Mouse (Mus musculus) CH12.LX (cell line): ENCODE data around the gene Hdac1. TPM values are rescaled to one million over a fixed set of nuclear protein-coding genes. Genes with fewer than 3 reads are reported as not detected.

Source experiments
- DNase-seq: peaks from one replicate; pipeline ENCODE4 v3.0.0-alpha.2; 2013; ENCODE audit errors: extremely low read depth
- H3K27ac ChIP-seq: 2 replicates; pipeline ENCODE4 v1.5.1; 2012; ENCODE audit warnings: low read depth, mild to moderate bottlenecking, control low read depth, moderate library complexity; ENCODE audit not compliant: insufficient read depth
- H3K27me3 ChIP-seq: replicated peaks from 2 replicates; pipeline ENCODE3; 2012; ENCODE audit warnings: inconsistent platforms
- H3K36me3 ChIP-seq, 2 experiments: replicated peaks in 1 of 2; 2 replicates each; pipeline versions ENCODE3 to v1.6.1; 2012; ENCODE audit warnings: inconsistent platforms in 1 of 2, low read length in 1 of 2, mild to moderate bottlenecking in 1 of 2, mixed read lengths in 1 of 2, moderate library complexity in 1 of 2; ENCODE audit not compliant: control insufficient read depth in 1 of 2, insufficient read depth in 1 of 2
- H3K4me1 ChIP-seq, 2 experiments: 2 replicates each; pipeline ENCODE4 v1.6.1; 2012; ENCODE audit warnings: inconsistent platforms in 1 of 2, moderate library complexity in 1 of 2; ENCODE audit not compliant: insufficient read depth in 2 of 2, control insufficient read depth in 1 of 2
- H3K4me2 ChIP-seq: 2 replicates; pipeline ENCODE4 v1.6.1; 2012; ENCODE audit warnings: low read depth, mild to moderate bottlenecking, control low read depth; ENCODE audit not compliant: poor library complexity, insufficient read depth, severe bottlenecking
- H3K4me3 ChIP-seq, 3 experiments: fragments of 150-350 bp in 1 of 3; sonication (generic) in 1 of 3; replicated peaks in 1 of 3; 2 replicates each; pipeline versions ENCODE3 to v1.5.1; 2011 to 2012; ENCODE audit warnings: low read depth in 2 of 3, low read length in 2 of 3, mild to moderate bottlenecking in 2 of 3, moderate library complexity in 2 of 3, control low read depth in 1 of 3, improper control_type of control experiment in 1 of 3, inconsistent platforms in 1 of 3, mixed read lengths in 1 of 3; ENCODE audit not compliant: poor library complexity in 1 of 3
- H3K79me2 ChIP-seq: replicated peaks from 2 replicates; pipeline ENCODE4 v1.6.1; 2012; ENCODE audit warnings: mild to moderate bottlenecking, moderate library complexity; ENCODE audit not compliant: control insufficient read depth, poor library complexity, insufficient read depth, severe bottlenecking; ENCODE audit errors: extremely low read depth
- H3K9ac ChIP-seq: 2 replicates; pipeline ENCODE4 v1.6.1; 2012; ENCODE audit warnings: low read depth, mild to moderate bottlenecking, control low read depth, moderate library complexity; ENCODE audit not compliant: insufficient read depth
- H3K9me3 ChIP-seq: replicated peaks from 2 replicates; pipeline ENCODE3; 2012; ENCODE audit warnings: low read length, inconsistent platforms, mixed read lengths
- BHLHE40 ChIP-seq: IDR thresholded peaks from 2 replicates; pipeline ENCODE4 v1.6.1; 2011; ENCODE audit warnings: mild to moderate bottlenecking, low read depth, low read length, improper control_type of control experiment
- CHD1 ChIP-seq: IDR thresholded peaks from 2 replicates; pipeline ENCODE4 v1.6.1; 2012; ENCODE audit warnings: low read depth, low read length, improper control_type of control experiment, inconsistent platforms
- CHD2 ChIP-seq: IDR thresholded peaks from 2 replicates; pipeline ENCODE4 v1.6.1; 2011; ENCODE audit warnings: low read length, improper control_type of control experiment
- CTCF ChIP-seq, 2 experiments: IDR thresholded peaks in 1 of 2; conservative IDR thresholded peaks in 1 of 2; 2 replicates each; pipeline ENCODE4 v1.5.1; 2011 to 2012; ENCODE audit warnings: low read depth in 2 of 2, low read length in 2 of 2, improper control_type of control experiment in 1 of 2, inconsistent platforms in 1 of 2, mild to moderate bottlenecking in 1 of 2, moderate library complexity in 1 of 2
- E2F4 ChIP-seq: IDR thresholded peaks from 2 replicates; pipeline ENCODE4 v1.6.1; 2011; ENCODE audit warnings: low read depth, low read length, improper control_type of control experiment; ENCODE audit not compliant: insufficient replicate concordance
- ELF1 ChIP-seq: IDR thresholded peaks from 2 replicates; pipeline ENCODE4 v1.6.1; 2014; ENCODE audit warnings: low read depth, mild to moderate bottlenecking, inconsistent platforms, low read length, improper control_type of control experiment
- EP300 ChIP-seq: IDR thresholded peaks from 2 replicates; pipeline ENCODE4 v1.6.1; 2011; ENCODE audit warnings: low read length, improper control_type of control experiment
- ETS1 ChIP-seq: conservative IDR thresholded peaks from 2 replicates; pipeline ENCODE4 v1.6.1; 2012; ENCODE audit warnings: low read depth, mild to moderate bottlenecking, inconsistent platforms, low read length, improper control_type of control experiment, moderate library complexity
- GABPA ChIP-seq: IDR thresholded peaks from 2 replicates; pipeline ENCODE4 v1.6.1; 2012; ENCODE audit warnings: low read depth, low read length, improper control_type of control experiment, inconsistent platforms; ENCODE audit not compliant: insufficient replicate concordance
- HCFC1 ChIP-seq: IDR thresholded peaks from 2 replicates; pipeline ENCODE4 v1.6.1; 2012; ENCODE audit warnings: low read depth, mild to moderate bottlenecking, inconsistent platforms, low read length, improper control_type of control experiment
- IRF4 ChIP-seq: IDR thresholded peaks from 2 replicates; pipeline ENCODE4 v1.6.1; 2014; ENCODE audit warnings: low read depth, mild to moderate bottlenecking, inconsistent platforms, low read length, improper control_type of control experiment
- JUN ChIP-seq: IDR thresholded peaks from 2 replicates; pipeline ENCODE4 v1.6.1; 2011; ENCODE audit warnings: low read depth, mild to moderate bottlenecking, low read length, improper control_type of control experiment, moderate library complexity; ENCODE audit not compliant: insufficient read depth
- JUND ChIP-seq: conservative IDR thresholded peaks from 2 replicates; pipeline ENCODE4 v1.6.1; 2011; ENCODE audit warnings: low read depth, low read length, improper control_type of control experiment
- KAT2A ChIP-seq: IDR thresholded peaks from 2 replicates; pipeline ENCODE4 v1.6.1; 2012; ENCODE audit warnings: low read length, improper control_type of control experiment, inconsistent platforms; ENCODE audit not compliant: insufficient replicate concordance
- MAFK ChIP-seq: IDR thresholded peaks from 2 replicates; pipeline ENCODE4 v1.6.1; 2011; ENCODE audit warnings: low read length, improper control_type of control experiment; ENCODE audit not compliant: insufficient replicate concordance
- MAX ChIP-seq: IDR thresholded peaks from 2 replicates; pipeline ENCODE4 v1.6.1; 2011; ENCODE audit warnings: low read length, improper control_type of control experiment
- MAZ ChIP-seq: IDR thresholded peaks from 2 replicates; pipeline ENCODE4 v1.6.1; 2012; ENCODE audit warnings: low read depth, mild to moderate bottlenecking, inconsistent platforms, low read length, improper control_type of control experiment, moderate library complexity
- MEF2A ChIP-seq: IDR thresholded peaks from 2 replicates; pipeline ENCODE4 v1.6.1; 2014; ENCODE audit warnings: low read depth, mild to moderate bottlenecking, inconsistent platforms, low read length, improper control_type of control experiment, borderline replicate concordance
- MXI1 ChIP-seq: IDR thresholded peaks from 2 replicates; pipeline ENCODE4 v1.6.1; 2011; ENCODE audit warnings: mild to moderate bottlenecking, low read depth, low read length, improper control_type of control experiment
- MYC ChIP-seq: IDR thresholded peaks from 2 replicates; pipeline ENCODE4 v1.6.1; 2011; ENCODE audit warnings: low read depth, mild to moderate bottlenecking, improper control_type of control experiment, low read length
- NELFE ChIP-seq: IDR thresholded peaks from 2 replicates; pipeline ENCODE4 v1.6.1; 2011; ENCODE audit warnings: low read depth, low read length, improper control_type of control experiment
- NRF1 ChIP-seq: IDR thresholded peaks from 2 replicates; pipeline ENCODE4 v1.6.1; 2014; ENCODE audit warnings: low read depth, mild to moderate bottlenecking, inconsistent platforms, low read length, improper control_type of control experiment, moderate library complexity
- PAX5 ChIP-seq: IDR thresholded peaks from 2 replicates; pipeline ENCODE4 v1.6.1; 2012; ENCODE audit warnings: low read length, inconsistent platforms, mixed read lengths
- POLR2A ChIP-seq: IDR thresholded peaks from 2 replicates; pipeline ENCODE4 v1.6.1; 2011; ENCODE audit warnings: low read depth, mild to moderate bottlenecking, improper control_type of control experiment, low read length
- POLR2AphosphoS2 ChIP-seq: IDR thresholded peaks from 2 replicates; pipeline ENCODE4 v1.6.1; 2011; ENCODE audit warnings: low read depth, low read length, improper control_type of control experiment
- RAD21 ChIP-seq: IDR thresholded peaks from 2 replicates; pipeline ENCODE4 v1.6.1; 2011; ENCODE audit warnings: low read depth, mild to moderate bottlenecking, low read length, improper control_type of control experiment, moderate library complexity
- RCOR1 ChIP-seq: conservative IDR thresholded peaks from 2 replicates; pipeline ENCODE4 v1.6.1; 2012; ENCODE audit warnings: low read depth, mild to moderate bottlenecking, inconsistent platforms, low read length, improper control_type of control experiment
- SIN3A ChIP-seq: IDR thresholded peaks from 2 replicates; pipeline ENCODE4 v1.6.1; 2012; ENCODE audit warnings: low read length, improper control_type of control experiment, inconsistent platforms
- SMC3 ChIP-seq: IDR thresholded peaks from 2 replicates; pipeline ENCODE4 v1.6.1; 2011; ENCODE audit warnings: low read depth, low read length, improper control_type of control experiment
- TBP ChIP-seq: conservative IDR thresholded peaks from 2 replicates; pipeline ENCODE4 v1.6.1; 2011; ENCODE audit warnings: low read depth, low read length, improper control_type of control experiment
- TCF12 ChIP-seq: IDR thresholded peaks from 2 replicates; pipeline ENCODE4 v1.6.1; 2014; ENCODE audit warnings: low read depth, mild to moderate bottlenecking, inconsistent platforms, low read length, improper control_type of control experiment
- UBTF ChIP-seq: IDR thresholded peaks from 2 replicates; pipeline ENCODE4 v1.6.1; 2012; ENCODE audit warnings: low read depth, mild to moderate bottlenecking, inconsistent platforms, low read length, improper control_type of control experiment, moderate library complexity
- USF1 ChIP-seq: IDR thresholded peaks from 2 replicates; pipeline ENCODE4 v1.6.1; 2014; ENCODE audit warnings: low read depth, mild to moderate bottlenecking, inconsistent platforms, low read length, improper control_type of control experiment
- USF2 ChIP-seq: conservative IDR thresholded peaks from 2 replicates; pipeline ENCODE4 v1.6.1; 2011; ENCODE audit warnings: low read depth, low read length, improper control_type of control experiment
- ZC3H11A ChIP-seq: IDR thresholded peaks from 2 replicates; pipeline ENCODE4 v1.6.1; 2012; ENCODE audit warnings: low read depth, mild to moderate bottlenecking, inconsistent platforms, low read length, improper control_type of control experiment
- ZKSCAN1 ChIP-seq: IDR thresholded peaks from 2 replicates; pipeline ENCODE4 v1.6.1; 2012; ENCODE audit warnings: low read depth, inconsistent platforms, low read length, improper control_type of control experiment, borderline replicate concordance
- ZMIZ1 ChIP-seq: IDR thresholded peaks from 2 replicates; pipeline ENCODE4 v1.6.1; 2012; ENCODE audit warnings: low read depth, mild to moderate bottlenecking, inconsistent platforms, low read length, improper control_type of control experiment
- ZNF384 ChIP-seq: IDR thresholded peaks from 2 replicates; pipeline ENCODE4 v1.6.1; 2012; ENCODE audit warnings: low read depth, low read length, improper control_type of control experiment, inconsistent platforms
- dilution Hi-C: fragments of 300-500 bp; cut with MboI; formaldehyde crosslinking; loops from 2 replicates; pipeline ENCODE4 v1.14.3; 2020; ENCODE audit warnings: low sequenced_read_pairs; ENCODE audit not compliant: extremely low pct_unique_long_range_greater_than_20kb, extremely low pct_ligation_motif_present
- in situ Hi-C: fragments of 300-500 bp; cut with MboI; formaldehyde crosslinking; loops from 3 replicates; pipeline ENCODE4 v1.14.3; 2019; ENCODE audit warnings: low sequenced_read_pairs, low pct_ligation_motif_present, low pct_unique_long_range_greater_than_20kb, mixed read lengths
- polyA plus RNA-seq: library from polyadenylated mRNA; unstranded; fragments of >175 nt; gene quantifications from 2 replicates; pipeline ENCODE4 v1.2.1, GENCODE M21; 2012; ENCODE audit warnings: low read depth; ENCODE audit not compliant: insufficient read length
- total RNA-seq, 2 experiments: library from RNA; depleted of rRNA; stranded (reverse); fragments of 300-350 nt in 1 of 2; fragments of >200 nt in 1 of 2; gene quantifications; 2 replicates each; pipeline ENCODE4 v1.2.3; 2012 to 2014

Hdac1 gene
- total and polyA plus RNA-seq, 3 experiments, result 71.7 to 231 (median 106) TPM

GRCm38 (mm10) chr4:129584884-129585608 is 42.5 kb upstream of the Hdac1 start:
- peak overlapping the region; percentile 75 for H3K4me2 ChIP-seq
- peaks cover under 1 to 25% of the 10 kb centered on the region in 2 experiments for H3K36me3 ChIP-seq
- peak overlapping the region; percentile 51 to 69 (median 60) for H3K4me3 ChIP-seq
- peak overlapping the region; percentile 92 for H3K27ac ChIP-seq
- TF ChIP-seq SIN3A, result peak; percentile 41
- no peak for TF ChIP-seq ZC3H11A
- no peak for TF ChIP-seq BHLHE40
- peak; percentile 90 for TF ChIP-seq MYC
- TF ChIP-seq NRF1, result 0 out of 2 replicates have a peak, but pooled peaks have one; percentile 8
- no peak for TF ChIP-seq ZKSCAN1
- TF ChIP-seq MAZ, result no peak; the same call in 1 of the 2 replicates
- TF ChIP-seq HCFC1, result no peak
- TF ChIP-seq TBP, result peak; percentile 59
- no peak for TF ChIP-seq ZNF384
- TF ChIP-seq UBTF, result no peak; the same call in 1 of the 2 replicates
- no peak; the same call in 1 of the 2 replicates for TF ChIP-seq ETS1
- no peak for TF ChIP-seq USF2
- TF ChIP-seq MAFK, result no peak
- peak; percentile 59 for TF ChIP-seq SMC3
- TF ChIP-seq ZMIZ1, result no peak
- TF ChIP-seq ELF1, result peak; percentile 54
- no peak for TF ChIP-seq KAT2A
- TF ChIP-seq CHD2, result peak; percentile 86
- peak; percentile 46 for TF ChIP-seq TCF12
- TF ChIP-seq PAX5, result no peak
- TF ChIP-seq MAX, result peak; percentile 58; the same call in 1 of the 2 replicates
- TF ChIP-seq USF1, result no peak
- peak; percentile 70 for TF ChIP-seq RAD21
- no peak for TF ChIP-seq JUND
- TF ChIP-seq CHD1, result no peak
- TF ChIP-seq RCOR1, result no peak
- TF ChIP-seq MEF2A, result no peak
- no peak for TF ChIP-seq GABPA
- TF ChIP-seq E2F4, result no peak
- peak; percentile 86 for TF ChIP-seq MXI1
- TF ChIP-seq POLR2AphosphoS2, result no peak
- peak; percentile 34 to 89 for TF ChIP-seq CTCF (conservative IDR thresholded peaks at IDR 0.05 in 1 of 2, IDR thresholded peaks at IDR 0.05 in 1 of 2; ENCODE audit: low read depth in 2 of 2, low read length in 2 of 2)
- peak; percentile 52 for TF ChIP-seq POLR2A
- TF ChIP-seq JUN, result no peak
- no peak; the same call in 1 of the 2 replicates for TF ChIP-seq NELFE
- TF ChIP-seq IRF4, result no peak; the same call in 1 of the 2 replicates
- no peak for TF ChIP-seq EP300
- DNase-seq, result peak; percentile 93
- no peaks in the 10 kb centered on the region for H3K27me3 ChIP-seq
- peaks cover 8% of the 10 kb centered on the region for H3K79me2 ChIP-seq
- in situ Hi-C loops (no loop called here), dilution Hi-C loops (no loop called here)
- H3K4me1 ChIP-seq, result peaks cover 10 to 39% of the 10 kb centered on the region in 2 experiments
- H3K9ac ChIP-seq, result peak overlapping the region; percentile 87
- H3K9me3 ChIP-seq, result no peaks in the 10 kb centered on the region
